Mouse (Mus musculus) heart, postnatal 25 days (tissue): ENCODE results near the gene Pik3c2b. TPM values are rescaled to one million over a fixed set of nuclear protein-coding genes. Genes with fewer than 3 reads are reported as not detected.
"Not testable (repeated sequence)": the region's sequence is repeated elsewhere in the genome, so short reads cannot be mapped to it uniquely, and the experiment has no call there.

Experiments used
- DNase-seq: peaks from one replicate; pipeline ENCODE4 v3.0.0; 2022; ENCODE audit warnings: low spot score
- intact Hi-C: fragments of 180-260 bp; cut with DNase I; formaldehyde crosslinking; loops from one replicate; pipeline ENCODE4 v1.15.1; 2025
- total RNA-seq, 2 experiments: library from RNA; stranded (reverse); gene quantifications; 2 replicates each; pipeline ENCODE4 v1.2.3; 2021

Gene Pik3c2b
- total RNA-seq, 2 experiments from 2014 or later: 19.9 to 21.2 TPM

DNA sequence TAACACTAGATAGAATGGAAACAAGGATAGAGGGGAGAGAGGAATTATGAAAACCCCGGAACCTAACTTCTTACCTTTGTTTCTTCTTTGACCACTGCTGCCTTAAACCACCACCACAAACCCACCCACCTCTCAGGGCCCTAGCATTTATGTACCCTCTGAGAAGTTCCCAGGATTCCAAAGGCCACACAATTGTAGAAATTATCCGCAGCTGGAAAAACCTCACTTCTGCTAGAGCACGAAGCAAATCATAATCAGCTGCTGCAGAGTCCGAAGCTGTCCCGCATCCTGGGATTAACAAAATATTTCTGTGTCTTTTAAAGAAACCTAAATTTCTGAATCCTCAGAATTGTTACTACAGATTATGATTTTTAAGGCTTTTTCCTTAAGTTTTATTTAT is 15.0 kb upstream of the Pik3c2b start, which contains the start of gene Mdm4:
TSS of gene Mdm4 (minus strand) at position 101 of the 400 bp plus-strand sequence.
- DNase-seq: no peak
- intact Hi-C loops: loop anchor here (10.0 kb wide), 1 partner anchor 284 kb away; no protein-coding TSS in a partner anchor

DNA sequence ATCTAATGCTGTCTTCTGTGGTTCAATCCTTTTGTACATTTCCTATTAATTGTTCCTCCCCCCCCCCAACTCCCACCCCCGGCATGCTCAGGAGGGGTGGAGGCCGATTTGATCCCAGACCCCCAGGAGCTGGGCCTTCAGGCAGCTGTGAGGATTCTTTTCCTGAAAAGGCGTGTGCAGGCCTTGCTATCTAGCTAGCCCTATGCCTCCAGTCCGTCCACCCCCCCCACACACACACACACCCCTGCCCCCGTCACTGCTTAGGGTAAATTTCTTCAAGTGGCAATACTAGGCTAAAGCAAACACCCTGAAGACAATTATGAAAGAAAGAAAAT is 12.5 kb upstream of the Pik3c2b start:
- DNase-seq: no peak
- intact Hi-C loops: loop anchor here (10.0 kb wide), 1 partner anchor 282 kb away; no protein-coding TSS in a partner anchor

DNA sequence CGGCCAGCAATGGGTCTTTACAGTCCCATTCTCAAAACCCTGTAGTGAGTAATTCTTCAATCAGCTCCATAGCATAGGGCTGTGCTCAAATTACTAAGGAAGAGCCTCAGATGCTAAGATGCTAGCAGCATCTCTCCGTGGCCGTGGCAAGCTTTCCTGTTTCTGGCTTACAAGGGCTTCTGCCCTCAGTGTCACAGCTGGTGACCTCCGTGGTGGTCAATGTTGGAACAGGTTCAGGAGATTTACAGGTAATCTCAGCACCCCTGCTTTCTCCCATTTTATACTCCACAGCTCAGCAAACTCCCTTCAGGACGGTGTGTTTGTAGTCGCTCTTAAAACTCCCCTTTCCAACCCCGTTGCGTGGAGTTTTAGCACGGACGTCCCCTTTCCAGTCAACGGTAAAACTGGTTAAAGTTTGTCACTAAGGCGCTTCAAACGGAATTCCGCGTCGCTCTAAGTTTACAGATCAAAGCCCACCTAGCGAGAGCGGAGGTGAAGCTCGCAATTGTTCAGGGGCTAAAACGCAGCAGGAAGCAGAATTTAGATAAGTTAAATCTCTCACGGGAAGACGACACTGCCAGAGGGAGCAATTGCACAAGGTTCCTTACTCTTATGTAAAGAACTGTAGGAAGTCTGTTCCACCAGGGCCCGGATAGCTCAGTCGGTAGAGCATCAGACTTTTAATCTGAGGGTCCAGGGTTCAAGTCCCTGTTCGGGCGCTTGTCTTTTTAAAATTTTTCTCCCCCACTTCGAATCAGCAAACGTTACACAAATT is 12.0 kb upstream of the Pik3c2b start:
- DNase-seq: no peak
- intact Hi-C loops: loop anchor here (10.0 kb wide), 1 partner anchor 281 kb away; no protein-coding TSS in a partner anchor

DNA sequence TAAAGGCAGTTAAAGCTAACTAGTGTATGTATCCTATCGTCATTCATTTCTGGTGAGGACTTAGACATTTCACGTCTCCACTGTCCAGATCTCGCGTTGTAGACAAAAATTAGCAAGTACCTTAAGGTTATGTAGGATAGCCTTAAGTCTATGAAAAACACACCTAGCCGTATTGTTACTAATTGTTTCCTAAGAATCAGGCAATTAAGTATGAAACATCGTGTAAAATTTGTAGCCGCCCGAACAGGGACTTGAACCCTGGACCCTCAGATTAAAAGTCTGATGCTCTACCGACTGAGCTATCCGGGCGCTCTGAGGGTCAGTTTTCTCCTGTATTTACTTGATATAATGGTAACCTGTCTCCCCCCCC is 11.4 kb upstream of the Pik3c2b start:
- intact Hi-C loops: loop anchor here (10.0 kb wide), 1 partner anchor 281 kb away; no protein-coding TSS in a partner anchor
- no peak for DNase-seq

DNA sequence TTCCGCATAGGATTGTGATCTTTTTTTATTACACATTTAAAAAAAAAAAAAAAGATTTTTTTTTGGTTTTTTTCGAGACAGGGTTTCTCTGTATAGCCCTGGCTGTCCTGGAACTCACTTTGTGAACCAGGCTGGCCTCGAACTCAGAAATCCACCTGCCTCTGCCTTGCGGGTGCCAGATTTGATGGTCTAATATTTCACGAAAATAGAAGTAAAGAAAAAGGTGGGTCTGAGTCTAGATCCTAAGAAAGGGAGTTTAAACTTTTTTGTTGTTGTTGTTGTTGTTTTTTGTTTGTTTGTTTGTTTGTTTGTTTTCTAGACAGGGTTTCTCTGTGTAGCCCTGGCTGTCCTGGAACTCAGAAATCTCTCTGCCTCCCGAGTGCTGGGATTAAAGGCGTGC is 10.8 kb upstream of the Pik3c2b start:
- not testable (repeated sequence) for DNase-seq
- intact Hi-C loops: loop anchor here (10.0 kb wide), 1 partner anchor 280 kb away; no protein-coding TSS in a partner anchor

DNA sequence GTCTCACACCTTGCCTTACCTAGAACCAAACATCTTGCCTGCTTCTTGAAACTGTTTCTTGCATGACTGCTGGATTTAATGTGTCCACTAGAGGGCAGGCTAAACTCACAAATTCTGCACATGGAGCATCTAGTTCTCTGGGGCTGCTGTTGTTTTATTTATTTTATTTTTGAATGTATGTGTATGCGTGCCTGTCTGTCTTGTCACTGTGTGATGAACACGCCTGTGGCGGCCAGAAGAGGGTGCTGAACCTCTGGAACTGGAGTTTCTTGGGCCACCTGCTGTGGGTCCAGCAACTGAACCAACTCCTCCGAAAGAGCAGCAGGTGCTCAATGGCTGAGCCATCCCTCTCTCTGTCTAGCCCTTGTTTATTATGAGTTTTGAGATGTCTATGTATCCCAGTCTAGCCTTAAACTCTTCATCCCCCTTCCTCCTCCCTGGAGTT is 5.9 kb upstream of the Pik3c2b start:
- intact Hi-C loops: loop anchor here (1.0 to 10.0 kb wide), 3 partner anchors 48 to 275 kb away; no protein-coding TSS in a partner anchor
- no peak for DNase-seq

DNA sequence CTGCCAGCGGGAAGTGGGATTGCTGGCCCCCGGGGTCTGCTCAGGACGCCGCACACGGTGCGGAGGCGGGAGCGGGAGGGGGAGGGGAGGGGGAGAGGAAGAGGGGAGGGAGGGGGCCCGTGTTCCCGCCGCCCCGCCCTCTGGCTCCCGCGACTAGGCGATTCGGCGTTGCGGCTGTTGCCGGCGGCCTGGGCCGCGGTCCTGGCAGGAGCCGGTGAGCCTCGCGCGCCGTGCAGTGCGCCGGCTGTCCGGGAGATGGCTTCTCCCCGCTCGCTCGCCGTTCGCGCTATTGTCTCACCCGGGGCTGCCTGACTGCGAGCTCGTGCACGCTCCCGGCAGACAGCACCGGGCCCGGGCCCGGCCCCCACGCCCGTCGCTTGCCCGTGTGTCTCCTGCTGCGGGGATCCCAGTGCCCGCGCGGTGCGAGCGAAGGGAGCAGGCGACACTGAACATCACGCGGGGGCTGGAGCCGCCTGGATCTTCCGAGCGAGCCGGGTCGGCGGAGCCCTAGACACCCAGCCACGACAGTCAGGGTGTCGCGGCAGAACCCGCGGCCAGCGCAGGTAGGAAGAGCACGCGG is 484 bp downstream of the Pik3c2b start:
- DNase-seq: peak; percentile 69
- intact Hi-C loops: loop anchor here (2.0 to 10.0 kb wide), 3 partner anchors 21 to 569 kb away; partner anchors contain the start of gene Snrpe

DNA sequence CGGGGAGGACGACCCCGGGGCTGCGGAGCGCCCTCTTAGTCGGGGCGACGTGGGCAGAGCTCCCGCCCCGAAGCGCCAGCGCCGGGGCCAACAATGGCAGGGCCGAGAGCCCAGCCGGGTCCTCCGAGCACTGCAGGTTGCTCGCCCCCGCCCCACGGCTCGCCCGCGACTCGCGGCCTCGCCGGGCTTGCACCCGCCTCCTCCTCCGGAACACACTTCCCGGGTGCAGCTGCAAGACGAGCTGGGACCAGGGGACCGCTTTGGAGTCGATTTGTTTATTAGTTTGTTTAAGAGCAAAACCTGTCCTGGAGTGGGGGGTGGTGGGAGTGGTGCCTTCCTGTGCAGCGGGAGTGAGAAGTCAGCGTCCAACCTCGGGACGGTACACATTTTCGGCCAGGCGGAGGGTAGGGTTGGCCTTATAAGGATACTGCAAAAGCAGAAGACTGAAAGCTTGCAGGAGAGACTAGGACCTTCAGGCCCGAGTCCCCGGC is 1.0 kb downstream of the Pik3c2b start:
- DNase-seq: no peak
- intact Hi-C loops: loop anchor here (2.0 to 10.0 kb wide), 3 partner anchors 20 to 568 kb away; partner anchors contain the start of gene Snrpe

DNA sequence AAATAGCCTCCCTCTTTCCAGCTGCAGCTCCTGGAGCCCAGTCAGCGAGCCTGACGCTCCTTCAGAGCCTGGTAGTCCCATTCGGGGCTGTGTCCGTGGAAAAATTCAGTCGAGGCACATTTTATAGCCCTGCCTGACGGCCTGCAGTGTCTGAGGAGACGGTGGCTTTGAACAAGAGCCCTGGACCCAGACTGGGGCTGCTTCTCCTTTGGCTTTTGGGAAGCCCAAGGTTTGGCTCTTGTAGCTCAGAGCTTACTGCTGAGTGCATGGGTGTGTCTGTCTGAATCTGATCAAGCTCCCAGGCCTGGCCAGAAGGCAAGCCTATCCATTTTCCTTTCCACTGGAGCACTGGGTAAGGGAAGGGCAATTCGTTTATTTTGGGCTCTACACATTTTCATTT is 2.1 kb downstream of the Pik3c2b start:
- intact Hi-C loops: loop anchor here (2.0 to 10.0 kb wide), 3 partner anchors 19 to 567 kb away; partner anchors contain the start of gene Snrpe
- DNase-seq: no peak

DNA sequence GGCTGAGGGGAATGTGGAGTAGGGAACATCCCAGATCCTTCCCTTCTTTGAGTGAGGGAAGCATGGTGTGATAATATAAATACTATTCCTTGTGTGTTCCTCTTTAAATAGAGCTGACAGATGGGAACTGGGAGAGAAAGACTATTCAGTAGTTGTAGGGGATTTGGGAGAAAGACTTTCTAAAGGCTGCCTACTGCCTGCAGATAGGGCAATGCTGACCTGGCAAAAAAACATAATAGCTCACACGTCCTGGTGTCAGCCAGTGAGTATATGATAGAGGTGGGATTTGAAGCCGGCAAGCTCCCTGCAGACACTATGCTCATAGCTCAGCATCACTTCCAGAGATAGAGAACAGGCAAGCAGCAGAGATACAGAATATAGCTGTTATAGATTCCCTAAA is 3.2 kb downstream of the Pik3c2b start:
- no peak for DNase-seq
- intact Hi-C loops: loop anchor here (10.0 kb wide), 1 partner anchor 566 kb away; the partner anchor contains the start of gene Snrpe

DNA sequence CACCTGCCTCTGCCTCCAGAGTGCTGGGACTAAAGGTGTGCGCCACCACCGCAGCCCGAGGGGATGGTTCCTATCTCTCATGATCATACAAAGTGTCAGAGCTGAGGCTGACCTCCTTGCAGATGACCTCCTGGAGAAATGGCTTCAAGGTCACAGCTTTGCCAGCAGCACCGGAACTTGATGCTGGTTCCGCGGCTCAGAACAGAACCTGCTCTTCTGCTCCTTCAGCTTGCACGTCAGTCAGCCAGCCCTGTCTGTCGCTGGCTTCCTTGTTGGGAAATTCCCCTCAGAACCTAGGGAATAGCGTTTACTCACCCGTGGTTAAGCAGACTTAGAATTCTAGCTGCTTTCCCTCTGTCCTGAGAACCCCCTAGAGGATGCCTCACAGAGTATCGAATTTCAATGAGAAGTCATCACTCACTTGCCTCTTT is 4.5 kb downstream of the Pik3c2b start:
- DNase-seq: no peak
- intact Hi-C loops: no loop called here

DNA sequence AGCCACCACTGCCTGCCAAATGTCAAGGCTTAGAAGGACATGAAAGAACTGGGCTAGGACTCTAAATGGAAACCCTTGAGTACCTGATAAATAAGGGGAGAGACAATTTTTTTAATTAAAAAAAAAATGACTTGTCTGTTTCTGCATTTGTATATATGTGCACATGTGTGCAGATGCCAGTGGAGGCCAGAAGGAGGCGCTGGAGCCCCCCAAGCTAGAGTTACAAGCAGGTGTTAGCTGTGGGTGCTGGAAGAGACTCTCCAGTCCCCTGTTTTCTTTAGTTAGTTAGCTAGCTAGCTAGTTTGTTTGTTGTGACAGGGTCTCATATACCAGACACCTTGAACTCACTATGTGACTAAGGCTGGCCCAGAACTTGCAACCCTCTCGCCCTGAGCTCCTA is 6.4 kb downstream of the Pik3c2b start:
- intact Hi-C loops: no loop called here
- no peak for DNase-seq

DNA sequence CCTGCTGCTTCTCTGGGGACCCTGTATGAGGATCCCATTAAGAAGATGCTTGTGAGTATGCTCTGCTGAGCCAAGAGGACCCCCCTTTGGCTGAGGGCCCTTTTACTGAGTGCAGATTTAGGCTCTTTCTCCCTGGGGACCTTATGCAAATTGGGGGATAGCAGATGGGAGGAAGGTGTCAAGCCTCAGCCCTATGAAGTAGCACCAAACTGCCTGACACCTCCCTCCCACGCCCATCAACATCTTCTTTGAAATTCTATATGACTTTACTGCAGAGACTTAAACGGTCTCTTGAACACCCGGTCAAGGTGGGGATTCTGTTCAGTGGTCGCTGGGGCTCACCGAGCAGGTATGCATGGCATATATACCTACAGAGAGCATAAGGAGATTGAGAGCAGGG is 7.6 kb downstream of the Pik3c2b start:
- no peak for DNase-seq
- intact Hi-C loops: no loop called here

DNA sequence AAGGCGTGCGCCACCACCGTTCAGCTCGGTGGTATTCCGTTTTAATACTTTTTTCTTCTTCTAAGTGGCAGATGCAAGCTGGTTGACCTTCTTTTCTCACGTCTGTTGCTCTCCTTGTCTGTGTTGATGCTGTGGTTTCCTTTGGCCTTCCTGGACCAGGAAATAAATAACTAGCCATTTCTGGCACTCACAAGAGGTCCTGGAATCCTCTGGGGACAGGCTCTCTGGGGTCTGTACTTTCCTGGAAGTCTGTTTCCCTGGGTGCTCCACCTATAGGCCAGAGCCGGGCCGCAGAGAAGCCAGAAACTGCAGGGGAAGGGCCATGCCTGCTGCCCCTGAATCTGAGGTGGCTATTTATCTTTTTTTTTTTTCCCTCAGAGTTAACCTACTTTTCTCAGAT is 8.9 kb downstream of the Pik3c2b start:
- DNase-seq: no peak
- intact Hi-C loops: no loop called here

DNA sequence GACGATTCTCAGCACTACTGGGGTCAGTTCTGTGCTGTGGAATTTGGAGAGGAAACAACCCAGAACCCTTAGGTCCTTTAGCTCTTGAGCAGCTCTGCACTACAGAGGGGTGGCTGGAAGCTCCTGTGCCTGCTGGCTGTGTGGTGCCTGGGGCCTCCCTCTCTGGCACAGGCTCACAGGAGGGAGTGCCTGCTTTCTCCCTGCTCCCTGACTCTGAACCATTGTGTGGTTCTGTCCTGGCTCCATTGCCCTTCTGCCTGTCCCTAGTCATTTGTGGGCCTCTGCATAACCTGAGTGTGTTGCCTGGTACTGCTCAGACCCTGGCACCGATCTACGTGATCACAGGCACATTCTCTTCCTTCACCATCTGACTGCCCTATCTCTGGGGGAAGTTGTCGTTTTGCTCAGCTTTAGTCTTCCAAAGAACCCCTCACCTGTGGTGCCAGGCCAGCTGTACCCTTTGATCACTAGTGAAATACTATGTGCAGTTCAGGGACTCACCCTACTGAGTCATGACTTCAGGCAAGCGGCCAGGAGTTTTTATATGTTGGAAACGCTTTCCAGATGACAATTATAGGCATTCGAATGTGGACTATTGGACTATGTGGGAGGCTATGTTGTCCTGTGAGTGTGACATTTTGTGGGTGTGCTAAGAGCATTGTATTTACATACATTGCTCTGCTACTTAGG is 12.0 kb downstream of the Pik3c2b start:
- DNase-seq: no peak
- intact Hi-C loops: no loop called here

DNA sequence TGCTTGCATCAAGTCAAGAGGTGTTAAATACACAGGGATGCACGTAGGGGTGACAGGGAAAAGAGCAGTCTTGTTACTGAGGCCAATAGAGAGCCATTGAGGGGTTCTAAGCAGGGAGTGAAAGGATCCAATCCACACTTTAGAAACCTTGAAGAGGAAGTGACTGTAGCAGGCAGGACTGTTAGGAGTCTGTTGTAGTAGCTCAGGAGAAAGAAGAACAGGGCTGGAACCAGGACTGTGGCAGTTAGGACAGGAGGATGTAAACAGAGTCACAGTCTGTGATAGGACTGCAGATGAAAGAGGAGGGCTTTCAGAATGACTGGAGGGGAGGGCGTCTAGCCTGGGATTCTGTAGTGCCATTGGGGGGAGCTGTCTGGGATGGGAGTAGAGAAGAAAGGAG is 14.1 kb downstream of the Pik3c2b start:
- no peak for DNase-seq
- intact Hi-C loops: no loop called here

DNA sequence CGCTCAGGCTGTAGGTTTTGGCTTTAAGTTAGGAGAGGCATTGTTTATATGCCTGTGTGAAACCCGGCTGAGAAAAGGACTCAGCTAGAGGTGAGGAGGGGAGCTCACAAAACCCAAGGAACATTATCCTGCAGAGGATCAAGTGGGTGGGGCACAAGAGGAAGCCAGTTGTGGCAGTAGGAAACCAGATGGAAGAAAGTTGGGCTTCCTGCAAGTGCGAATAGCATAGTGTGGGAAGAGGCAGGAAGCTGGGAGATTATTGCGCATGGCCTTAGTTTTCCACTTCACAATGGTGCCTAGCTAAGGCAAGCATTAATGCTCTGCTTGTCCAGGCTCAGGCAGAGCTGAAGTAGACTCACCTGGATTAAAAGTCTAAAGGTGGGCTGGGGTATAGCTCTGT is 15.2 kb downstream of the Pik3c2b start:
- intact Hi-C loops: no loop called here
- no peak for DNase-seq

DNA sequence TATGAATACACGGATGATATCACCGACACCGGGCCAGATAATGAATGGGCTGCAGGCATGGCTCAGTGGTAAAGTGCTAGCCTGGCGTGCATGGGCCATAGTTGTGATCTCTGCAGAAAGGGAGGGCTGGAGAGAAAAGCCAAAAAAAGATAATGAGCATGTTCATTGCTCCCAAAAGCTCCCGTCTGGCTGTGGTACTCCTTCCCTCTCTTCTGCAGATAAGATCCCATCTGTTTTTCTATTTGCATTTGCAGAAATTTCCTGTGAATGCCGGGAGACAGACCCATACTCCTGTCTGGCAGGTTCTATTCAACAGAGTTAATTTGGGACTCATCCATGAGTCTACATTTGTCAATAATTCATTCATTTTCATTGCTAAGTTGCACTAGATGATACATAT is 17.7 kb downstream of the Pik3c2b start:
- intact Hi-C loops: no loop called here
- no peak for DNase-seq

DNA sequence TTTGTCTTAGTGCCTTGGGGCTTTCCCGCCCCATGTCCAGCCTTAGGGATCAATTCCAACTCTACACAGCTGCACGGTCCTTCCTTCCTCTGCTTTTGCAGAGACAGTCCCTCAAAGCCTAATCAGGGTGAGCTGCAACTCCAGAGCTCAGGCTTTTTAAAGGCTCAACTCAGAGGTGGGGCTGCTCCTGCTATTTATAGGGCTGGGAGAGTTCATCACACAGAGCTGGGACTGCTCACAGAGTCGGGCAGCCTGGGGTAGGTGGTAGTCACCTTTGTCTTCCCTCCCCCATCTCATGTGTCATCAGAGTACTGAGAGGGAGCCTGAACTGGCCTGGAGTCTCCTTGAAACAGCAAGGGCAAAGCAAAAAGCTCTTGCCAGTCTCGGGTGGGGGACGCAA is 22.8 kb downstream of the Pik3c2b start:
- no peak for DNase-seq
- intact Hi-C loops: no loop called here

DNA sequence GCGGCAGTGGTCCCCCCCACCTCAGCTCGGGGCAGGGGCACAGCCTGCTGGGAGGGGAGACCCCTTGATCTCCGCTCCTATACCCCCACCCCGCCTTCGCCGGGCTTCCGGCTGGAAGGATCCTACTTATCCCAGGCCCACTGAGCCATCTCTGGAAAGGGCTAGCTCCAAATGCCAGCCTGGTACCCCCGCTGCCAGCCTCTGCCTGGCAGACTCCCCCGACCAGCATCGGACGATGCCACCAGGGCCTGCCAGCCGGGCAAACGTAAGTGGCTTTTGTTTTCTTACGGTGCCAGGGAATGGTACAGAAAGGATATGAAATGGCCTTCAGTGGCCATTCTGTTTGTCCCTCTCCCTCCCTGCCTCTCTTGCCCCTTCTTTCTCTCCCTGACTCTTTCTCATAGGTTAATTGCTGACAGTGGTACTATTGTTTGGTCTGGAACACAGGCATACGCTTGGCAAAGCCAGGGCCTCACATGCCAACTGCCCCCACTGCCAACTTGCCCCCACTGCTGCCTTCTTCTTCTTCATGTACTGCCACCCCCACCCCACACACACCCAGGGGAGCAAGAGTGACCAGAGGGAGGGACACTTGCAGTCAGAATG is 23.3 kb downstream of the Pik3c2b start:
- DNase-seq: no peak
- intact Hi-C loops: no loop called here
